Mouse (Mus musculus): Measurements from ENCODE around the gene Olfr434. TPM values are rescaled to one million over a fixed set of nuclear protein-coding genes. Genes with fewer than 3 reads are reported as not detected.
"Not testable (repeated sequence)": the region's sequence is repeated elsewhere in the genome, so short reads cannot be mapped to it uniquely, and the experiment has no call there.

Gene Olfr434
- total and polyA plus RNA-seq, 2 experiments from 2014 or later: not detected

- H3K36me3 ChIP-seq (ENCODE audit: insufficient read depth): no peaks in the 10 kb centered on the region
- H3K4me3 ChIP-seq (ENCODE audit: low read depth, low read length): no peak overlapping the region
- no peak for DNase-seq
- H3K9ac ChIP-seq: no peak overlapping the region
- H3K27ac ChIP-seq (ENCODE audit: low read depth, low read length): no peak overlapping the region
- H3K4me1 ChIP-seq (ENCODE audit: insufficient read depth): no peaks in the 10 kb centered on the region
- no peaks in the 10 kb centered on the region for H3K9me3 ChIP-seq (ENCODE audit: low read length)
- no peak for TF ChIP-seq CTCF (IDR thresholded peaks at IDR 0.05; ENCODE audit: low read depth)
- no peak overlapping the region for H3K4me2 ChIP-seq (ENCODE audit: low read depth)
- H3K27me3 ChIP-seq (ENCODE audit: insufficient read depth, low read length): no peaks in the 10 kb centered on the region
- WGBS: 80% methylated on average over 3 of the region's 3 CpGs
- ATAC-seq: no peak
Observed at GRCm38 (mm10) chr6:43198094-43198493, 14.7 kb upstream of the Olfr434 start.

- ATAC-seq: no peak
- H3K9ac ChIP-seq: no peak overlapping the region
- H3K9me3 ChIP-seq (ENCODE audit: low read length): 0 out of 2 replicates have a peak, but pooled peaks cover 4% of the 10 kb centered on the region
- no peak for TF ChIP-seq CTCF (IDR thresholded peaks at IDR 0.05; ENCODE audit: low read depth)
- no peak overlapping the region for H3K4me3 ChIP-seq (ENCODE audit: low read depth, low read length)
- no peaks in the 10 kb centered on the region for H3K4me1 ChIP-seq (ENCODE audit: insufficient read depth)
- no peak overlapping the region for H3K4me2 ChIP-seq (ENCODE audit: low read depth)
- H3K36me3 ChIP-seq (ENCODE audit: insufficient read depth): no peaks in the 10 kb centered on the region
- no peaks in the 10 kb centered on the region for H3K27me3 ChIP-seq (ENCODE audit: insufficient read depth, low read length)
- no peak for DNase-seq
- no peak overlapping the region for H3K27ac ChIP-seq (ENCODE audit: low read depth, low read length)
Observed at GRCm38 (mm10) chr6:43202786-43203185, 10.0 kb upstream of the Olfr434 start.

- Histone ChIP-seq H3K4me3 (ENCODE audit: low read depth, low read length) (no peak overlapping the region), H3K27me3 (ENCODE audit: insufficient read depth, low read length) (no peaks in the 10 kb centered on the region), H3K27ac (ENCODE audit: low read depth, low read length) (no peak overlapping the region), H3K9me3 (ENCODE audit: low read length) (0 out of 2 replicates have a peak, but pooled peaks cover 4% of the 10 kb centered on the region), H3K36me3 (ENCODE audit: insufficient read depth) (no peaks in the 10 kb centered on the region), H3K4me2 (ENCODE audit: low read depth) (no peak overlapping the region), H3K4me1 (ENCODE audit: insufficient read depth) (no peaks in the 10 kb centered on the region), H3K9ac (no peak overlapping the region)
- DNase-seq (no peak), ATAC-seq (no peak)
- no peak for TF ChIP-seq CTCF (IDR thresholded peaks at IDR 0.05; ENCODE audit: low read depth)
- WGBS: 28% methylated on average over 2 of the region's 2 CpGs
Observed at GRCm38 (mm10) chr6:43205355-43205754, 7.5 kb upstream of the Olfr434 start.

GRCm38 (mm10) chr6:43231255-43231654, 18.4 kb downstream of the Olfr434 start, which contains the start of gene Olfr47:
Gene Olfr47 (plus strand): TSS chr6:43231529.
- not testable (repeated sequence) for H3K27ac ChIP-seq (ENCODE audit: low read depth, low read length); H3K4me1 ChIP-seq (ENCODE audit: insufficient read depth); H3K9me3 ChIP-seq (ENCODE audit: low read length); DNase-seq; H3K4me3 ChIP-seq (ENCODE audit: low read depth, low read length); H3K36me3 ChIP-seq (ENCODE audit: insufficient read depth); H3K9ac ChIP-seq; ATAC-seq; H3K27me3 ChIP-seq (ENCODE audit: insufficient read depth, low read length); H3K4me2 ChIP-seq (ENCODE audit: low read depth)
- WGBS: 87% methylated on average over 1 of the region's 1 CpGs

GRCm38 (mm10) chr6:43242061-43242460, 29.2 kb downstream of the Olfr434 start:
- Histone ChIP-seq H3K9ac (no peak overlapping the region), H3K27ac (ENCODE audit: low read depth, low read length) (no peak overlapping the region), H3K4me3 (ENCODE audit: low read depth, low read length) (no peak overlapping the region), H3K36me3 (ENCODE audit: insufficient read depth) (no peaks in the 10 kb centered on the region), H3K4me1 (ENCODE audit: insufficient read depth) (no peaks in the 10 kb centered on the region), H3K9me3 (ENCODE audit: low read length) (no peaks in the 10 kb centered on the region), H3K27me3 (ENCODE audit: insufficient read depth, low read length) (no peaks in the 10 kb centered on the region), H3K4me2 (ENCODE audit: low read depth) (no peak overlapping the region)
- DNase-seq (no peak), ATAC-seq (no peak)
- TF ChIP-seq CTCF (IDR thresholded peaks at IDR 0.05; ENCODE audit: low read depth): no peak
- 19% methylated on average over 4 of the region's 4 CpGs for WGBS

- Histone ChIP-seq H3K36me3 (ENCODE audit: insufficient read depth) (no peaks in the 10 kb centered on the region), H3K4me3 (ENCODE audit: low read depth, low read length) (no peak overlapping the region), H3K4me2 (ENCODE audit: low read depth) (no peak overlapping the region), H3K4me1 (ENCODE audit: insufficient read depth) (no peaks in the 10 kb centered on the region), H3K9me3 (ENCODE audit: low read length) (no peaks in the 10 kb centered on the region), H3K27me3 (ENCODE audit: insufficient read depth, low read length) (no peaks in the 10 kb centered on the region), H3K9ac (no peak overlapping the region), H3K27ac (ENCODE audit: low read depth, low read length) (no peak overlapping the region)
- WGBS: 72% methylated on average over 3 of the region's 3 CpGs
- DNase-seq: no peak
- no peak for ATAC-seq
- TF ChIP-seq CTCF (IDR thresholded peaks at IDR 0.05; ENCODE audit: low read depth): no peak
Observed at GRCm38 (mm10) chr6:43247396-43247795, 34.6 kb downstream of the Olfr434 start.

GRCm38 (mm10) chr6:43252994-43253393, 40.2 kb downstream of the Olfr434 start:
- Histone ChIP-seq H3K4me2 (ENCODE audit: low read depth) (no peak overlapping the region), H3K9ac (no peak overlapping the region), H3K36me3 (ENCODE audit: insufficient read depth) (no peaks in the 10 kb centered on the region), H3K9me3 (ENCODE audit: low read length) (no peaks in the 10 kb centered on the region), H3K27ac (ENCODE audit: low read depth, low read length) (no peak overlapping the region), H3K27me3 (ENCODE audit: insufficient read depth, low read length) (no peaks in the 10 kb centered on the region), H3K4me1 (ENCODE audit: insufficient read depth) (no peaks in the 10 kb centered on the region), H3K4me3 (ENCODE audit: low read depth, low read length) (no peak overlapping the region)
- 78% methylated on average over 1 of the region's 1 CpGs for WGBS
- no peak for TF ChIP-seq CTCF (IDR thresholded peaks at IDR 0.05; ENCODE audit: low read depth)
- ATAC-seq (no peak), DNase-seq (no peak)
